Mouse (Mus musculus) MEL (cell line): ENCODE data around the gene Mrm3. TPM values are rescaled to one million over a fixed set of nuclear protein-coding genes. Genes with fewer than 3 reads are reported as not detected.

Experiments used
- DNase-seq: peaks from one replicate; pipeline ENCODE4 v3.0.0; 2011; ENCODE audit warnings: low read depth, low spot score
- H3K27ac ChIP-seq: 2 replicates; pipeline ENCODE4 v1.5.1; 2012; ENCODE audit warnings: low read depth, mild to moderate bottlenecking, control low read depth, low read length, moderate library complexity; ENCODE audit not compliant: control insufficient read depth
- H3K27me3 ChIP-seq, 2 experiments: fragments of 150-350 bp in 1 of 2; sonication (generic) in 1 of 2; 2 replicates each; pipeline ENCODE4 v1.6.1; 2012; ENCODE audit warnings: low read length in 2 of 2, mild to moderate bottlenecking in 2 of 2, improper control_type of control experiment in 1 of 2, moderate library complexity in 1 of 2; ENCODE audit not compliant: insufficient read depth in 2 of 2, control insufficient read depth in 1 of 2
- H3K36me3 ChIP-seq, 2 experiments: 2 replicates each; pipeline ENCODE4 v1.6.1; 2012 to 2014; ENCODE audit warnings: low read length in 2 of 2, improper control_type of control experiment in 1 of 2, inconsistent platforms in 1 of 2, mild to moderate bottlenecking in 1 of 2; ENCODE audit not compliant: insufficient read depth in 2 of 2, control insufficient read depth in 1 of 2
- H3K4me1 ChIP-seq, 2 experiments: fragments of 150-350 bp in 1 of 2; sonication (generic) in 1 of 2; 2 replicates each; pipeline ENCODE4 v1.6.1; 2012; ENCODE audit warnings: low read length in 2 of 2, improper control_type of control experiment in 1 of 2, mild to moderate bottlenecking in 1 of 2; ENCODE audit not compliant: insufficient read depth in 2 of 2, control insufficient read depth in 1 of 2
- H3K4me3 ChIP-seq, 2 experiments: fragments of 150-350 bp in 1 of 2; sonication (generic) in 1 of 2; 2 replicates each; pipeline ENCODE4 v1.5.1; 2012; ENCODE audit warnings: low read depth in 2 of 2, low read length in 2 of 2, mild to moderate bottlenecking in 2 of 2, moderate library complexity in 2 of 2, control low read depth in 1 of 2, improper control_type of control experiment in 1 of 2; ENCODE audit not compliant: control insufficient read depth in 1 of 2, insufficient read depth in 1 of 2
- H3K79me2 ChIP-seq: 2 replicates; pipeline ENCODE4 v1.6.1; 2012; ENCODE audit warnings: mild to moderate bottlenecking, low read length, moderate library complexity; ENCODE audit not compliant: control insufficient read depth, poor library complexity, insufficient read depth
- H3K9ac ChIP-seq: 2 replicates; pipeline ENCODE4 v1.6.1; 2012; ENCODE audit warnings: low read depth, mild to moderate bottlenecking, control low read depth, low read length, moderate library complexity; ENCODE audit not compliant: control insufficient read depth, poor library complexity, severe bottlenecking
- H3K9me3 ChIP-seq: fragments of 150-350 bp; sonication (generic); replicated peaks from 2 replicates; pipeline ENCODE4 v1.6.1; 2012; ENCODE audit warnings: mild to moderate bottlenecking, low read length, improper control_type of control experiment, moderate library complexity; ENCODE audit not compliant: insufficient read depth
- BHLHE40 ChIP-seq: IDR thresholded peaks from 2 replicates; pipeline ENCODE4 v1.6.1; 2012; ENCODE audit warnings: low read depth, mild to moderate bottlenecking, inconsistent platforms, low read length, improper control_type of control experiment, borderline replicate concordance
- CHD2 ChIP-seq: IDR thresholded peaks from 2 replicates; pipeline ENCODE4 v1.6.1; 2011; ENCODE audit warnings: low read length, improper control_type of control experiment
- CTCF ChIP-seq, 3 experiments: IDR thresholded peaks in 2 of 3; conservative IDR thresholded peaks in 1 of 3; 2 replicates each; pipeline ENCODE4 v1.5.1; 2011 to 2012; ENCODE audit warnings: low read length in 3 of 3, low read depth in 2 of 3, mild to moderate bottlenecking in 2 of 3, improper control_type of control experiment in 1 of 3, inconsistent platforms in 1 of 3, mixed read lengths in 1 of 3, moderate library complexity in 1 of 3; ENCODE audit not compliant: control insufficient read depth in 1 of 3, insufficient read depth in 1 of 3, poor library complexity in 1 of 3, severe bottlenecking in 1 of 3
- E2F4 ChIP-seq: IDR thresholded peaks from 2 replicates; pipeline ENCODE4 v1.6.1; 2011; ENCODE audit warnings: low read depth, low read length, improper control_type of control experiment, borderline replicate concordance
- ELF1 ChIP-seq: IDR thresholded peaks from 2 replicates; pipeline ENCODE4 v1.6.1; 2014; ENCODE audit warnings: low read depth, mild to moderate bottlenecking, inconsistent platforms, low read length, improper control_type of control experiment, moderate library complexity
- EP300 ChIP-seq, 2 experiments: IDR thresholded peaks; 2 replicates each; pipeline ENCODE4 v1.6.1; 2011; ENCODE audit warnings: improper control_type of control experiment in 2 of 2, low read length in 2 of 2, low read depth in 1 of 2, mild to moderate bottlenecking in 1 of 2
- GABPA ChIP-seq: IDR thresholded peaks from 2 replicates; pipeline ENCODE4 v1.6.1; 2012; ENCODE audit warnings: low read depth, mild to moderate bottlenecking, inconsistent platforms, low read length, improper control_type of control experiment, moderate library complexity
- JUND ChIP-seq: IDR thresholded peaks from 2 replicates; pipeline ENCODE4 v1.6.1; 2011; ENCODE audit warnings: low read depth, mild to moderate bottlenecking, improper control_type of control experiment, low read length
- MAX ChIP-seq: IDR thresholded peaks from 2 replicates; pipeline ENCODE4 v1.6.1; 2011; ENCODE audit warnings: low read length, improper control_type of control experiment
- MAZ ChIP-seq: IDR thresholded peaks from 2 replicates; pipeline ENCODE4 v1.6.1; 2012; ENCODE audit warnings: low read depth, mild to moderate bottlenecking, inconsistent platforms, low read length, improper control_type of control experiment
- MEF2A ChIP-seq: IDR thresholded peaks from 2 replicates; pipeline ENCODE4 v1.6.1; 2014; ENCODE audit warnings: low read depth, mild to moderate bottlenecking, inconsistent platforms, low read length, improper control_type of control experiment; ENCODE audit not compliant: poor library complexity, insufficient replicate concordance, severe bottlenecking; ENCODE audit errors: extremely low read depth
- MXI1 ChIP-seq: IDR thresholded peaks from 2 replicates; pipeline ENCODE4 v1.6.1; 2011; ENCODE audit warnings: mild to moderate bottlenecking, low read depth, low read length, improper control_type of control experiment
- MYC ChIP-seq: IDR thresholded peaks from 2 replicates; pipeline ENCODE4 v1.6.1; 2011; ENCODE audit warnings: low read depth, mild to moderate bottlenecking, low read length, improper control_type of control experiment, moderate library complexity
- POLR2AphosphoS2 ChIP-seq: IDR thresholded peaks from 2 replicates; pipeline ENCODE4 v1.6.1; 2011; ENCODE audit warnings: low read length, improper control_type of control experiment
- POLR2AphosphoS5 ChIP-seq: IDR thresholded peaks from 2 replicates; pipeline ENCODE4 v1.6.1; 2012; ENCODE audit warnings: low read depth, borderline replicate concordance, mild to moderate bottlenecking, inconsistent platforms, low read length, moderate library complexity, mixed read lengths
- RCOR1 ChIP-seq: IDR thresholded peaks from 2 replicates; pipeline ENCODE4 v1.6.1; 2012; ENCODE audit warnings: low read depth, mild to moderate bottlenecking, inconsistent platforms, low read length, improper control_type of control experiment
- SIN3A ChIP-seq: IDR thresholded peaks from 2 replicates; pipeline ENCODE4 v1.6.1; 2012; ENCODE audit warnings: low read length, improper control_type of control experiment, inconsistent platforms
- TBP ChIP-seq: IDR thresholded peaks from 2 replicates; pipeline ENCODE4 v1.8.0; 2011; ENCODE audit warnings: low read depth, low read length, improper control_type of control experiment
- TCF12 ChIP-seq: IDR thresholded peaks from 2 replicates; pipeline ENCODE4 v1.6.1; 2014; ENCODE audit warnings: low read depth, mild to moderate bottlenecking, inconsistent platforms, low read length, improper control_type of control experiment, moderate library complexity
- UBTF ChIP-seq: IDR thresholded peaks from 2 replicates; pipeline ENCODE4 v1.6.1; 2012; ENCODE audit warnings: low read depth, mild to moderate bottlenecking, inconsistent platforms, low read length, improper control_type of control experiment, moderate library complexity, borderline replicate concordance; ENCODE audit not compliant: insufficient read depth
- USF1 ChIP-seq: IDR thresholded peaks from 2 replicates; pipeline ENCODE4 v1.6.1; 2014; ENCODE audit warnings: low read depth, mild to moderate bottlenecking, inconsistent platforms, low read length, improper control_type of control experiment, moderate library complexity
- USF2 ChIP-seq, 2 experiments: IDR thresholded peaks; 2 replicates each; pipeline ENCODE4 v1.6.1; 2011 to 2012; ENCODE audit warnings: improper control_type of control experiment in 2 of 2, low read length in 2 of 2, borderline replicate concordance in 1 of 2, inconsistent platforms in 1 of 2, low read depth in 1 of 2, mild to moderate bottlenecking in 1 of 2; ENCODE audit not compliant: insufficient read depth in 1 of 2
- ZMIZ1 ChIP-seq: IDR thresholded peaks from 2 replicates; pipeline ENCODE4 v1.6.1; 2012; ENCODE audit warnings: low read depth, mild to moderate bottlenecking, inconsistent platforms, low read length, improper control_type of control experiment, moderate library complexity
- ZNF384 ChIP-seq: IDR thresholded peaks from 2 replicates; pipeline ENCODE4 v1.6.1; 2012; ENCODE audit warnings: low read depth, mild to moderate bottlenecking, inconsistent platforms, low read length, improper control_type of control experiment
- polyA plus RNA-seq, 2 experiments: library from polyadenylated mRNA; stranded (reverse) in 1 of 2; unstranded in 1 of 2; fragments of >175 nt in 1 of 2; fragments of >200 nt in 1 of 2; gene quantifications; 2 replicates each; pipeline versions ENCODE4 v1.2.1 to v1.2.4; 2012; ENCODE audit warnings: low replicate concordance in 2 of 2, low read depth in 1 of 2; ENCODE audit not compliant: insufficient read length in 2 of 2, insufficient read depth in 1 of 2, missing spikeins in 1 of 2
- total RNA-seq: library from RNA; depleted of rRNA; stranded (reverse); fragments of 300-350 nt; gene quantifications from 2 replicates; pipeline ENCODE4 v1.2.3, GENCODE M21; 2012

Mrm3 gene
- total and polyA plus RNA-seq, 3 experiments, result 27.7 to 65.7 TPM; not detected in 1

- Histone ChIP-seq H3K9ac (no peak overlapping the region), H3K27me3 (no peaks in the 10 kb centered on the region)
These were observed 48.9 kb downstream of the Mrm3 start for GRCm38 (mm10) chr11:76292398-76292797.

GRCm38 (mm10) chr11:76292831-76293230, 49.3 kb downstream of the Mrm3 start:
- Histone ChIP-seq H3K27ac (no peak overlapping the region), H3K4me1 (peaks cover 2 to 3% of the 10 kb centered on the region in 2 experiments; a peak in 2 of 4 replicates), H3K27me3 (no peaks in the 10 kb centered on the region), H3K9me3 (no peaks in the 10 kb centered on the region), H3K36me3 (peaks cover 0 to 1% of the 10 kb centered on the region in 2 experiments; a peak in 2 of 4 replicates), H3K4me3 (no peak overlapping the region), H3K79me2 (no peaks in the 10 kb centered on the region), H3K9ac (no peak overlapping the region)
- DNase-seq, result no peak
- no peak for TF ChIP-seq ZNF384
- TF ChIP-seq TCF12, result no peak
- TF ChIP-seq EP300 (IDR thresholded peaks at IDR 0.05; ENCODE audit: low read depth in 1 of 2, low read length in 2 of 2), result no peak
- TF ChIP-seq CTCF (IDR thresholded peaks at IDR 0.05 in 2 of 3, conservative IDR thresholded peaks at IDR 0.05 in 1 of 3; ENCODE audit: control insufficient read depth in 1 of 3, insufficient read depth in 1 of 3, low read depth in 2 of 3, low read length in 3 of 3, poor library complexity in 1 of 3, severe bottlenecking in 1 of 3), result no peak
- no peak for TF ChIP-seq USF1
- no peak for TF ChIP-seq CHD2
- no peak for TF ChIP-seq GABPA
- TF ChIP-seq POLR2AphosphoS5, result no peak
- no peak for TF ChIP-seq MAX
- TF ChIP-seq MEF2A, result no peak
- TF ChIP-seq RCOR1, result no peak
- no peak for TF ChIP-seq MXI1
- no peak for TF ChIP-seq TBP
- no peak for TF ChIP-seq ZMIZ1
- no peak for TF ChIP-seq UBTF
- no peak for TF ChIP-seq POLR2AphosphoS2
- TF ChIP-seq BHLHE40, result no peak
- no peak for TF ChIP-seq USF2 (IDR thresholded peaks at IDR 0.05; ENCODE audit: borderline replicate concordance in 1 of 2, insufficient read depth in 1 of 2, low read depth in 1 of 2, low read length in 2 of 2)

More at GRCm38 (mm10) chr11:76292398-76292797, 48.9 kb downstream of the Mrm3 start:
- Histone ChIP-seq H3K9me3 (no peaks in the 10 kb centered on the region), H3K79me2 (no peaks in the 10 kb centered on the region), H3K4me3 (no peak overlapping the region), H3K27ac (no peak overlapping the region), H3K36me3 (peaks cover 0 to 1% of the 10 kb centered on the region in 2 experiments; a peak in 2 of 4 replicates), H3K4me1 (peaks cover 2 to 3% of the 10 kb centered on the region in 2 experiments; a peak in 2 of 4 replicates)
- TF ChIP-seq JUND (no peak), POLR2AphosphoS2 (no peak), CHD2 (no peak), SIN3A (no peak), MAZ (no peak), CTCF (IDR thresholded peaks at IDR 0.05 in 2 of 3, conservative IDR thresholded peaks at IDR 0.05 in 1 of 3; ENCODE audit: control insufficient read depth in 1 of 3, insufficient read depth in 1 of 3, low read depth in 2 of 3, low read length in 3 of 3, poor library complexity in 1 of 3, severe bottlenecking in 1 of 3) (no peak), MAX (no peak), E2F4 (no peak), MEF2A (no peak), ELF1 (no peak), ZMIZ1 (no peak), MYC (no peak)
- DNase-seq, result no peak
